Mouse (Mus musculus): ENCODE results near the gene Itpkb. TPM values are rescaled to one million over a fixed set of nuclear protein-coding genes. Genes with fewer than 3 reads are reported as not detected.

The Itpkb gene
- polyA plus RNA-seq, 1 experiment from 2014 or later: 1.4 TPM

- Histone ChIP-seq H3K27me3 (ENCODE audit: control insufficient read depth, insufficient read depth, low read depth, low read length) (peaks cover 42% of the 10 kb centered on the region), H3K4me1 (ENCODE audit: control insufficient read depth, low read depth, low read length) (peaks cover 29% of the 10 kb centered on the region), H3K9me3 (replicated peaks; ENCODE audit: control insufficient read depth, low read length) (no peaks in the 10 kb centered on the region), H3K4me2 (ENCODE audit: low read depth, low read length) (peak overlapping the region; percentile 78), H3K9ac (ENCODE audit: low read depth, low read length) (no peak overlapping the region), H3K4me3 (ENCODE audit: low read depth, low read length) (no peak overlapping the region), H3K27ac (ENCODE audit: low read length) (no peak overlapping the region), H3K36me3 (ENCODE audit: control insufficient read depth, insufficient read depth) (no peaks in the 10 kb centered on the region)
- no peak for ATAC-seq (ENCODE audit: low read depth)
- 62% methylated on average over 14 of the region's 14 CpGs for WGBS (ENCODE audit: insufficient replicate concordance)
Observed at GRCm38 (mm10) chr1:180332928-180333440, 2.7 kb downstream of the Itpkb start.

- Histone ChIP-seq H3K36me3 (ENCODE audit: control insufficient read depth, insufficient read depth) (no peaks in the 10 kb centered on the region), H3K4me1 (ENCODE audit: control insufficient read depth, low read depth, low read length) (peaks cover 29% of the 10 kb centered on the region), H3K4me3 (ENCODE audit: low read depth, low read length) (no peak overlapping the region), H3K27me3 (ENCODE audit: control insufficient read depth, insufficient read depth, low read depth, low read length) (peaks cover 42% of the 10 kb centered on the region), H3K4me2 (ENCODE audit: low read depth, low read length) (no peak overlapping the region), H3K9me3 (replicated peaks; ENCODE audit: control insufficient read depth, low read length) (no peaks in the 10 kb centered on the region), H3K27ac (ENCODE audit: low read length) (no peak overlapping the region), H3K9ac (ENCODE audit: low read depth, low read length) (no peak overlapping the region)
- ATAC-seq (ENCODE audit: low read depth): no peak
- 60% methylated on average over 6 of the region's 6 CpGs for WGBS (ENCODE audit: insufficient replicate concordance)
Observed at GRCm38 (mm10) chr1:180333588-180333987, 3.3 kb downstream of the Itpkb start.

GRCm38 (mm10) chr1:180334541-180334940 is 4.3 kb downstream of the Itpkb start:
- Histone ChIP-seq H3K27ac (ENCODE audit: low read length) (no peak overlapping the region), H3K27me3 (ENCODE audit: control insufficient read depth, insufficient read depth, low read depth, low read length) (peaks cover 38% of the 10 kb centered on the region), H3K4me2 (ENCODE audit: low read depth, low read length) (peak overlapping the region; percentile 27), H3K36me3 (ENCODE audit: control insufficient read depth, insufficient read depth) (no peaks in the 10 kb centered on the region), H3K4me3 (ENCODE audit: low read depth, low read length) (no peak overlapping the region), H3K4me1 (ENCODE audit: control insufficient read depth, low read depth, low read length) (peaks cover 24% of the 10 kb centered on the region), H3K9me3 (replicated peaks; ENCODE audit: control insufficient read depth, low read length) (no peaks in the 10 kb centered on the region), H3K9ac (ENCODE audit: low read depth, low read length) (no peak overlapping the region)
- ATAC-seq (ENCODE audit: low read depth): no peak
- 29% methylated on average over 6 of the region's 6 CpGs for WGBS (ENCODE audit: insufficient replicate concordance)

GRCm38 (mm10) chr1:180335513-180336375 is 5.5 kb downstream of the Itpkb start:
- Histone ChIP-seq H3K9me3 (replicated peaks; ENCODE audit: control insufficient read depth, low read length) (no peaks in the 10 kb centered on the region), H3K36me3 (ENCODE audit: control insufficient read depth, insufficient read depth) (no peaks in the 10 kb centered on the region), H3K4me1 (ENCODE audit: control insufficient read depth, low read depth, low read length) (peaks cover 20% of the 10 kb centered on the region), H3K4me2 (ENCODE audit: low read depth, low read length) (no peak overlapping the region), H3K4me3 (ENCODE audit: low read depth, low read length) (no peak overlapping the region), H3K27ac (ENCODE audit: low read length) (no peak overlapping the region), H3K9ac (ENCODE audit: low read depth, low read length) (no peak overlapping the region), H3K27me3 (ENCODE audit: control insufficient read depth, insufficient read depth, low read depth, low read length) (peaks cover 32% of the 10 kb centered on the region)
- WGBS (ENCODE audit: insufficient replicate concordance): 63% methylated on average over 12 of the region's 12 CpGs
- no peak for ATAC-seq (ENCODE audit: low read depth)

- Histone ChIP-seq H3K27me3 (ENCODE audit: control insufficient read depth, insufficient read depth, low read depth, low read length) (peaks cover 6% of the 10 kb centered on the region; the same call in 1 of the 2 replicates), H3K4me3 (ENCODE audit: low read depth, low read length) (no peak overlapping the region), H3K36me3 (ENCODE audit: control insufficient read depth, insufficient read depth) (no peaks in the 10 kb centered on the region), H3K4me1 (ENCODE audit: control insufficient read depth, low read depth, low read length) (peaks cover 6% of the 10 kb centered on the region), H3K27ac (ENCODE audit: low read length) (no peak overlapping the region), H3K4me2 (ENCODE audit: low read depth, low read length) (no peak overlapping the region), H3K9ac (ENCODE audit: low read depth, low read length) (no peak overlapping the region), H3K9me3 (replicated peaks; ENCODE audit: control insufficient read depth, low read length) (no peaks in the 10 kb centered on the region)
- 55% methylated on average over 8 of the region's 8 CpGs for WGBS (ENCODE audit: insufficient replicate concordance)
- no peak for ATAC-seq (ENCODE audit: low read depth)
Observed at GRCm38 (mm10) chr1:180338358-180338757, 8.1 kb downstream of the Itpkb start.

GRCm38 (mm10) chr1:180339143-180339542 is 8.9 kb downstream of the Itpkb start:
- Histone ChIP-seq H3K4me2 (ENCODE audit: low read depth, low read length) (no peak overlapping the region), H3K27me3 (ENCODE audit: control insufficient read depth, insufficient read depth, low read depth, low read length) (no peaks in the 10 kb centered on the region; the same call in 1 of the 2 replicates), H3K36me3 (ENCODE audit: control insufficient read depth, insufficient read depth) (no peaks in the 10 kb centered on the region), H3K9ac (ENCODE audit: low read depth, low read length) (no peak overlapping the region), H3K27ac (ENCODE audit: low read length) (no peak overlapping the region), H3K4me1 (ENCODE audit: control insufficient read depth, low read depth, low read length) (peaks cover under 1% of the 10 kb centered on the region), H3K9me3 (replicated peaks; ENCODE audit: control insufficient read depth, low read length) (no peaks in the 10 kb centered on the region), H3K4me3 (ENCODE audit: low read depth, low read length) (no peak overlapping the region)
- WGBS (ENCODE audit: insufficient replicate concordance): 50% methylated on average over 5 of the region's 5 CpGs
- ATAC-seq (ENCODE audit: low read depth): no peak

- H3K4me3 ChIP-seq (ENCODE audit: low read depth, low read length): no peak overlapping the region
- no peak overlapping the region for H3K27ac ChIP-seq (ENCODE audit: low read length)
- H3K4me1 ChIP-seq (ENCODE audit: control insufficient read depth, low read depth, low read length): no peaks in the 10 kb centered on the region
- H3K36me3 ChIP-seq (ENCODE audit: control insufficient read depth, insufficient read depth): no peaks in the 10 kb centered on the region
- ATAC-seq (ENCODE audit: low read depth): no peak
- WGBS (ENCODE audit: insufficient replicate concordance): 55% methylated on average over 7 of the region's 7 CpGs
- H3K9ac ChIP-seq (ENCODE audit: low read depth, low read length): no peak overlapping the region
- no peaks in the 10 kb centered on the region for H3K9me3 ChIP-seq (replicated peaks; ENCODE audit: control insufficient read depth, low read length)
- H3K27me3 ChIP-seq (ENCODE audit: control insufficient read depth, insufficient read depth, low read depth, low read length): no peaks in the 10 kb centered on the region
- H3K4me2 ChIP-seq (ENCODE audit: low read depth, low read length): no peak overlapping the region
Observed at GRCm38 (mm10) chr1:180342944-180343343, 12.7 kb downstream of the Itpkb start.

- H3K4me1 ChIP-seq (ENCODE audit: control insufficient read depth, low read depth, low read length): no peaks in the 10 kb centered on the region
- no peaks in the 10 kb centered on the region for H3K27me3 ChIP-seq (ENCODE audit: control insufficient read depth, insufficient read depth, low read depth, low read length)
- H3K4me3 ChIP-seq (ENCODE audit: low read depth, low read length): no peak overlapping the region
- H3K4me2 ChIP-seq (ENCODE audit: low read depth, low read length): no peak overlapping the region
- 35% methylated on average over 8 of the region's 8 CpGs for WGBS (ENCODE audit: insufficient replicate concordance)
- H3K36me3 ChIP-seq (ENCODE audit: control insufficient read depth, insufficient read depth): no peaks in the 10 kb centered on the region
- H3K9ac ChIP-seq (ENCODE audit: low read depth, low read length): no peak overlapping the region
- no peaks in the 10 kb centered on the region for H3K9me3 ChIP-seq (replicated peaks; ENCODE audit: control insufficient read depth, low read length)
- H3K27ac ChIP-seq (ENCODE audit: low read length): no peak overlapping the region
- ATAC-seq (ENCODE audit: low read depth): no peak
Observed at GRCm38 (mm10) chr1:180343434-180344210, 13.3 kb downstream of the Itpkb start.
